In the genomic region with DNA sequence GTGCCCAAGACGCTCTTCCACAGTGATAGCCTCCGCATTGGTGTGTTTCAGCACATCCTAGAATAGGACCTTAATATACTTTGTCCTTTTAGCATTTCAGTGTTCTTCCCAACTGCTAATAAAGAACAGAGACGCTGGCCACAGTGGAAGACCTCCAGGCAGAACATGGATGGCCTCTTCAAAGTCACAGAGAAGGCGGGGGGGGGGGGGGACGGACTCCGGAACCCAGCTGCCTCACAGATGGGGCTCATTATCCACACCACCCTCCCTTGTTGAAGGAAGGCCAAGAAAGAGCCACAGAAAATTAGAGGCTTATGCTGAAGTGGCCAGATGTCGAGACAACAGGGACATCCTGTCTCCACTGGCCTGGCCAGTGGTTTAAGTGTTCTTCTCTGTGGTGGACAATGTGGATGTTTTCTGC, we compare ENCODE assay signal across 8 mouse cellular contexts.
DNase-seq lines count a peak whose midpoint lies in the region; ATAC-seq lines count a peak whose summit lies in the region.

No protein-coding gene starts in this region.

- no peaks in the 10 kb centered on the region for H3K36me3 ChIP-seq in hindbrain, embryonic 11.5 days (ENCODE audit: control insufficient read depth, insufficient read depth, low read length)
- H3K36me3 ChIP-seq in hindbrain, embryonic 12.5 days = no peaks in the 10 kb centered on the region
- no peaks in the 10 kb centered on the region for H3K36me3 ChIP-seq in kidney, embryonic 16.5 days (ENCODE audit: insufficient read depth, low read length)

- DNase-seq in hindbrain, embryonic 11.5 days (ENCODE audit: low spot score) = peak; percentile 22
- peak; percentile 58 for DNase-seq in embryo, embryonic 9.5 days (ENCODE audit: extremely low spot score)
- DNase-seq in lung, postnatal 25 days (ENCODE audit: low spot score) = peak; percentile 60
- DNase-seq in T-cell, adult 2 months (ENCODE audit: low spot score) = no peak
- no peak for DNase-seq in spleen, postnatal 14 days (ENCODE audit: low spot score in 2 of 2)
- no peak for DNase-seq in left cerebral cortex, adult 8-10 months (ENCODE audit: low spot score in 2 of 2)

- H3K9me3 ChIP-seq in hindbrain, embryonic 11.5 days (ENCODE audit: control insufficient read depth, low read length) = no peaks in the 10 kb centered on the region
- H3K9me3 ChIP-seq in hindbrain, embryonic 12.5 days (replicated peaks) = no peaks in the 10 kb centered on the region
- no peaks in the 10 kb centered on the region for H3K9me3 ChIP-seq in kidney, embryonic 16.5 days (ENCODE audit: low read length)

- H3K27ac ChIP-seq in hindbrain, embryonic 11.5 days (ENCODE audit: low read depth, low read length) = no peak overlapping the region
- no peak overlapping the region for H3K27ac ChIP-seq in hindbrain, embryonic 12.5 days
- H3K27ac ChIP-seq in kidney, embryonic 16.5 days (ENCODE audit: low read length) = no peak overlapping the region

- H3K27me3 ChIP-seq in hindbrain, embryonic 11.5 days (ENCODE audit: control insufficient read depth, insufficient read depth, low read length) = no peaks in the 10 kb centered on the region
- H3K27me3 ChIP-seq in hindbrain, embryonic 12.5 days = no peaks in the 10 kb centered on the region
- H3K27me3 ChIP-seq in kidney, embryonic 16.5 days (ENCODE audit: insufficient read depth, low read length) = no peaks in the 10 kb centered on the region

- no peak overlapping the region for H3K9ac ChIP-seq in hindbrain, embryonic 11.5 days (ENCODE audit: low read depth, low read length)
- H3K9ac ChIP-seq in hindbrain, embryonic 12.5 days = no peak overlapping the region
- no peak overlapping the region for H3K9ac ChIP-seq in kidney, embryonic 16.5 days (replicated peaks; ENCODE audit: low read length)

- WGBS in hindbrain, embryonic 11.5 days = 64% methylated on average over 7 of the region's 7 CpGs
- 57% methylated on average over 7 of the region's 7 CpGs for WGBS in hindbrain, embryonic 12.5 days
- WGBS in kidney, embryonic 16.5 days = 77% methylated on average over 6 of the region's 7 CpGs

- H3K4me3 ChIP-seq in hindbrain, embryonic 11.5 days (ENCODE audit: low read depth, low read length) = no peak overlapping the region
- no peak overlapping the region for H3K4me3 ChIP-seq in hindbrain, embryonic 12.5 days
- no peak overlapping the region for H3K4me3 ChIP-seq in kidney, embryonic 16.5 days (ENCODE audit: low read length)

- no peaks in the 10 kb centered on the region for H3K4me1 ChIP-seq in hindbrain, embryonic 11.5 days (replicated peaks; ENCODE audit: control insufficient read depth, insufficient read depth, low read length)
- H3K4me1 ChIP-seq in hindbrain, embryonic 12.5 days = no peaks in the 10 kb centered on the region
- peaks cover 3% of the 10 kb centered on the region for H3K4me1 ChIP-seq in kidney, embryonic 16.5 days (ENCODE audit: insufficient read depth, low read length)

- H3K4me2 ChIP-seq in hindbrain, embryonic 11.5 days (replicated peaks; ENCODE audit: low read depth, low read length) = no peak overlapping the region
- H3K4me2 ChIP-seq in hindbrain, embryonic 12.5 days (replicated peaks) = no peak overlapping the region
- H3K4me2 ChIP-seq in kidney, embryonic 16.5 days (replicated peaks; ENCODE audit: low read depth, low read length) = no peak overlapping the region

- ATAC-seq in hindbrain, embryonic 11.5 days (ENCODE audit: low FRiP score) = no peak
- ATAC-seq in hindbrain, embryonic 12.5 days (ENCODE audit: low FRiP score) = no peak
- ATAC-seq in kidney, embryonic 16.5 days (ENCODE audit: low FRiP score, low TSS enrichment) = peak; percentile 61

Comparison
In these comparisons a context has a peak if more than half of its experiments do, and no peak if none do; other contexts are left out.
1. DNase-seq: peak in hindbrain, embryonic 11.5 days (single experiment), embryo, embryonic 9.5 days (single experiment) and lung, postnatal 25 days (single experiment); none in T-cell, adult 2 months (single experiment), spleen, postnatal 14 days (0 of 2) and left cerebral cortex, adult 8-10 months (0 of 2).